Comparison of ENCODE assay signal across 8 mouse cellular contexts in genomic region chr2:4570186-4570861, GRCm38 (mm10).
DNase-seq lines count a peak whose midpoint lies in the region; ATAC-seq lines count a peak whose summit lies in the region.

No protein-coding gene starts in this region.

- ATAC-seq in neural tube, embryonic 11.5 days (ENCODE audit: insufficient read depth, low FRiP score, low TSS enrichment) = no peak
- peak; percentile 54 for ATAC-seq in liver, embryonic 12.5 days
- ATAC-seq in stomach, embryonic 15.5 days (ENCODE audit: insufficient read depth, low FRiP score, low read depth) = no peak
- no peak for ATAC-seq in inflammation-experienced regulatory T-cells, adult 6 months

- H3K36me3 ChIP-seq in neural tube, embryonic 11.5 days (ENCODE audit: control insufficient read depth, insufficient read depth, low read length) = peaks cover 29% of the 10 kb centered on the region
- H3K36me3 ChIP-seq in liver, embryonic 12.5 days = peaks cover 100% of the 10 kb centered on the region
- H3K36me3 ChIP-seq in stomach, embryonic 15.5 days = peaks cover 20% of the 10 kb centered on the region

- 0 out of 2 replicates have a peak overlapping the region, but pooled peaks have one; percentile 34 for H3K27ac ChIP-seq in neural tube, embryonic 11.5 days (ENCODE audit: low read depth, low read length)
- peak overlapping the region; percentile 81 for H3K27ac ChIP-seq in liver, embryonic 12.5 days
- H3K27ac ChIP-seq in stomach, embryonic 15.5 days = peak overlapping the region; percentile 62; the same call in 1 of the 2 replicates

- H3K27me3 ChIP-seq in neural tube, embryonic 11.5 days (ENCODE audit: control insufficient read depth, insufficient read depth, low read length) = no peaks in the 10 kb centered on the region
- H3K27me3 ChIP-seq in liver, embryonic 12.5 days (replicated peaks) = no peaks in the 10 kb centered on the region
- no peaks in the 10 kb centered on the region for H3K27me3 ChIP-seq in stomach, embryonic 15.5 days (replicated peaks)

- no peak overlapping the region for H3K9ac ChIP-seq in neural tube, embryonic 11.5 days (ENCODE audit: low read length)
- H3K9ac ChIP-seq in liver, embryonic 12.5 days = peak overlapping the region; percentile 57
- H3K9ac ChIP-seq in stomach, embryonic 15.5 days = no peak overlapping the region

- no peaks in the 10 kb centered on the region for H3K4me1 ChIP-seq in neural tube, embryonic 11.5 days (ENCODE audit: control insufficient read depth, insufficient read depth, low read length)
- H3K4me1 ChIP-seq in liver, embryonic 12.5 days = peaks cover 94% of the 10 kb centered on the region
- H3K4me1 ChIP-seq in stomach, embryonic 15.5 days = peaks cover 14% of the 10 kb centered on the region; the same call in 1 of the 2 replicates

- H3K4me3 ChIP-seq in neural tube, embryonic 11.5 days (ENCODE audit: low read depth, low read length) = no peak overlapping the region
- H3K4me3 ChIP-seq in liver, embryonic 12.5 days = peak overlapping the region; percentile 21; the same call in 1 of the 2 replicates
- H3K4me3 ChIP-seq in stomach, embryonic 15.5 days (replicated peaks) = no peak overlapping the region

- DNase-seq in neural tube, embryonic 11.5 days (ENCODE audit: low spot score) = no peak
- DNase-seq in neural tube, embryonic 10.5 days (ENCODE audit: extremely low spot score, low spot score) = no peak
- DNase-seq in heart, postnatal 25 days (ENCODE audit: low spot score) = peak; percentile 36
- DNase-seq in urinary bladder, adult 18-20 months (ENCODE audit: low spot score in 2 of 2) = no peak
- DNase-seq in spleen, adult 18-20 months = no peak

- no peaks in the 10 kb centered on the region for H3K9me3 ChIP-seq in neural tube, embryonic 11.5 days (ENCODE audit: control insufficient read depth, low read length)
- H3K9me3 ChIP-seq in liver, embryonic 12.5 days (replicated peaks) = no peaks in the 10 kb centered on the region
- H3K9me3 ChIP-seq in stomach, embryonic 15.5 days = no peaks in the 10 kb centered on the region

- intact Hi-C loops in heart, postnatal 25 days (cut with DNase I) = no loop called here

- no peak overlapping the region for H3K4me2 ChIP-seq in neural tube, embryonic 11.5 days (ENCODE audit: low read depth)
- H3K4me2 ChIP-seq in liver, embryonic 12.5 days = peak overlapping the region; percentile 52
- no peak overlapping the region; the same call in 1 of the 2 replicates for H3K4me2 ChIP-seq in stomach, embryonic 15.5 days

- 82% methylated on average over 10 of the region's 10 CpGs for WGBS in neural tube, embryonic 11.5 days
- WGBS in liver, embryonic 12.5 days (ENCODE audit: insufficient replicate concordance) = 29% methylated on average over 10 of the region's 10 CpGs
- 54% methylated on average over 10 of the region's 10 CpGs for WGBS in stomach, embryonic 15.5 days
